8 mouse cellular contexts compared by ENCODE assay signal in the genomic region with DNA sequence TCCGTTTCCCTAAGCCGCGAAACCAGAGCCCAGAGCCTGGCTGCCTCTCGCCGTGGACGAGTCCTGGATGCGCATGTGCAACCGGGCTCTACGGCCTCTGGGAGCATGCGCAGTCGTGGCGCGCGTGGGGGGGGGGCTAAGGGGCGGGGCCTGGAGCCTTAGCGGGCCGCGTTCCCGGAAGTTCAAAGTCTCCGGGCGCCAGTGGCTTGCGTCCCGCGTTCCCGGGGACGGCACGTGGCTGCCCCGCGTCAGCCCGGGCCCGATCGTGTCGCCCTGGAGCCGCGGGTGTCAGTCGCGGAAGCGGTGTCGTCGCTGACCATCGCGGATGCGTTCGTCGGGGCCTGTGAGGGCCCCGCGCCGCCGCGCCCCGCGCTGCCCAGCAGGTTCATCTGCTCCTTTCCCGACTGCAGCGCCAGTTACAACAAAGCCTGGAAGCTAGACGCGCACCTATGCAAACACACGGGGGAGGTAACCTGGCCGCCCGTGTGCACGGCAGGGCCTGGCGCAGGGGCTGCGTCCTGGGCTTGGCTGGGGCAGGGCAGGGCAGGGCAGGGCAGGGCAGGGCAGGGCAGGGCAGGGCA. TPM values are rescaled to one million over a fixed set of nuclear protein-coding genes. Genes with fewer than 3 reads are reported as not detected.
DNase-seq lines count a peak whose midpoint lies in the region; ATAC-seq lines count a peak whose summit lies in the region.

A gene (plus strand): TSS at position 150 of the 581 bp plus-strand sequence.

- H3K9me3 ChIP-seq in intestine, embryonic 15.5 days = no peaks in the 10 kb centered on the region
- H3K9me3 ChIP-seq in midbrain, embryonic 11.5 days (ENCODE audit: control insufficient read depth, low read length) = peaks cover 3% of the 10 kb centered on the region; the same call in 1 of the 2 replicates

- DNase-seq in urinary bladder, adult 18-20 months (ENCODE audit: low spot score in 2 of 2) = peak; percentile 58 to 62
- no peak for DNase-seq in urinary bladder, postnatal 10 days (ENCODE audit: low spot score)
- DNase-seq in embryo, embryonic 11.5 days (ENCODE audit: low read depth, low spot score) = peak; percentile 84
- DNase-seq in gastrocnemius, postnatal 36 days = peak; percentile 65 to 75
- peak; percentile 85 for DNase-seq in left cerebral cortex, postnatal 4 days
- DNase-seq in midbrain, embryonic 11.5 days (ENCODE audit: low spot score, missing footprints) = peak; percentile 100
- DNase-seq in right cerebral cortex, postnatal 4 days = peak; percentile 85

- under 1% methylated on average over 62 of the region's 62 CpGs for WGBS in intestine, embryonic 15.5 days
- under 1% methylated on average over 62 of the region's 62 CpGs for WGBS in midbrain, embryonic 11.5 days

- peak within 1 kb of the TSS; percentile 95 for H3K27ac ChIP-seq in intestine, embryonic 15.5 days
- no peak within 1 kb of the TSS; the same call in 1 of the 2 replicates for H3K27ac ChIP-seq in midbrain, embryonic 11.5 days (ENCODE audit: low read depth, low read length)

- intact Hi-C loops in gastrocnemius, postnatal 36 days (cut with DNase I) = no loop called here
- intact Hi-C loops in left cerebral cortex, postnatal 4 days (cut with DNase I) = loop anchor here (10.0 kb wide), 1 partner anchor 276 kb away; no protein-coding TSS in a partner anchor

- peak within 1 kb of the TSS; percentile 81 for H3K9ac ChIP-seq in intestine, embryonic 15.5 days
- H3K9ac ChIP-seq in midbrain, embryonic 11.5 days (ENCODE audit: low read length) = peak within 1 kb of the TSS; percentile 93

- peak within 1 kb of the TSS; percentile 76 for H3K4me3 ChIP-seq in intestine, embryonic 15.5 days (replicated peaks)
- peak within 1 kb of the TSS; percentile 79 for H3K4me3 ChIP-seq in midbrain, embryonic 11.5 days (ENCODE audit: low read depth, low read length)

- H3K4me2 ChIP-seq in intestine, embryonic 15.5 days (replicated peaks) = peak within 1 kb of the TSS; percentile 83
- peak within 1 kb of the TSS; percentile 80 for H3K4me2 ChIP-seq in midbrain, embryonic 11.5 days

- peaks cover 11% of the 10 kb centered on the region for H3K4me1 ChIP-seq in intestine, embryonic 15.5 days (replicated peaks)
- H3K4me1 ChIP-seq in midbrain, embryonic 11.5 days (ENCODE audit: control insufficient read depth, insufficient read depth, low read length) = peaks cover 11% of the 10 kb centered on the region

- peaks cover 25% of the 10 kb centered on the region for H3K36me3 ChIP-seq in intestine, embryonic 15.5 days
- peaks cover 18% of the 10 kb centered on the region; the same call in 1 of the 2 replicates for H3K36me3 ChIP-seq in midbrain, embryonic 11.5 days (ENCODE audit: control insufficient read depth, insufficient read depth, low read length)

- no peaks in the 10 kb centered on the region for H3K27me3 ChIP-seq in intestine, embryonic 15.5 days (replicated peaks)
- no peaks in the 10 kb centered on the region; the same call in 1 of the 2 replicates for H3K27me3 ChIP-seq in midbrain, embryonic 11.5 days (ENCODE audit: control insufficient read depth, insufficient read depth, low read length)

- peak; percentile 97 for ATAC-seq in intestine, embryonic 15.5 days
- peak; percentile 95 for ATAC-seq in midbrain, embryonic 11.5 days (ENCODE audit: low FRiP score)

RNA-seq across cellular contexts. Expression of the gene that starts here (rescaled TPM):
- total RNA-seq in gastrocnemius, postnatal 36 days (2021) = 10 to 100 TPM; 24.6 to 26.5 TPM
- 132 TPM in 2 replicates for polyA plus RNA-seq in intestine, embryonic 15.5 days (2015; fragmentation: Nextera tagmentation; extraction: Ambion mirVana)
- total RNA-seq in left cerebral cortex, postnatal 4 days (2021) = 10 to 100 TPM; 43.5 to 49.4 TPM
- polyA plus RNA-seq in midbrain, embryonic 11.5 days (2014; fragmentation: Nextera tagmentation; extraction: Ambion mirVana) = 102 TPM in 2 replicates
